Mouse (Mus musculus) megakaryocyte, embryonic 14.5 days (primary cell): ENCODE measurements around the gene Btg4.

Source experiments
- FLI1 ChIP-seq: IDR thresholded peaks from 2 replicates; pipeline ENCODE4 v1.6.1; 2012; ENCODE audit warnings: low read length, inconsistent platforms, mixed read lengths
- GATA1 ChIP-seq: IDR thresholded peaks from 3 replicates; pipeline ENCODE4 v1.6.1; 2012; ENCODE audit warnings: mixed read lengths, low read length, inconsistent platforms, borderline replicate concordance

DNA sequence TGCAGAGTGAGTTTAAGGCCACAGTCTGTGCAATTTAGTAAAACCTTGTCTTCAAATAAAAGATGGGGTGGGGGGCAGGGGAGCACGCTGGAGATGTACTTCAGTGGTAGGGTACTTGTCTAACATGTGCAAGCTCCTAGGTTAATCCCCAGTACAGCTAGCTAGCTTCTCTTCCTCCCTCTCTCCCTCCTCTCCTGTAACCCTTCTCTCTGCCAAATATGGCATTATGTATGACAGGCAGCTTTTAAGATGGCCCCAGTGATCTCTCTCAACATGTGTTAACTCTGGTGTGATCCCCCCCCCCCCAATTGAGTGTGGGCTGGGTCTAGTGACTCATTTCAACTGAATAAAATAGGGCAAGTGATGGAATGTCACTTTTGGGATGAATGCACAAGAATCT is 82.7 kb downstream of the Btg4 start:
- no peak for TF ChIP-seq FLI1
- no peak for TF ChIP-seq GATA1
